Mouse (Mus musculus): ENCODE results near the gene Rcn1.

DNA sequence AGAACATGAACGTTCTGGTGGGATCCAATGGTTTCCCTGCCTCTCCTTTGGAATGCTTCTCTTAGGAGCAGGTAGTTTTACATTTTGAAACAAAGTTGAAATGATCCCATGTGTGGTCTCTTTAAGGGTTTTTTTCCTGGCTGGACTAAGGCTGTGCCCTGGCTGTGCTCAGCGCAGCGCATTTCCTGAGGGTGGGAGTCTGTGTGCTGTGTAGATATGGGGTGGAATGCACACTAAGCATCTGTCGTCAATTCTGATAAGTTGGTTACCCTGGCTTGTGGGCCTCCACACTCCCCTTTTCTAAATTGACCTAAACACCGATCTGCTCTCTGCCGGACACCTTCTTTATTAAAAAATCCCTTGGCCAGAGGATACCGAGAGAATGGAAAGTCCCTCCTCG lies 28.3 kb upstream of the Rcn1 start:
- TF ChIP-seq POLR2A (IDR thresholded peaks at IDR 0.05; ENCODE audit: borderline replicate concordance, extremely low read depth, low read depth, low read length) (no peak), CTCF (IDR thresholded peaks at IDR 0.05; ENCODE audit: insufficient read depth, low read length) (no peak)

All from lung, adult 2 months (tissue).